Mouse (Mus musculus) embryonic fibroblast, embryonic 13.5 days (primary cell): ENCODE data around the gene Tbpl1. TPM values are rescaled to one million over a fixed set of nuclear protein-coding genes. Genes with fewer than 3 reads are reported as not detected.

ENCODE experiments used
- H3K27ac ChIP-seq: 2 replicates; pipeline ENCODE4 v1.5.1; 2012; ENCODE audit warnings: low read length, control low read depth, inconsistent platforms; ENCODE audit not compliant: insufficient read depth
- H3K4me1 ChIP-seq: 2 replicates; pipeline ENCODE4 v1.6.1; 2011; ENCODE audit warnings: low read length; ENCODE audit not compliant: control insufficient read depth, insufficient read depth
- H3K4me3 ChIP-seq: 2 replicates; pipeline ENCODE4 v1.5.1; 2011; ENCODE audit warnings: mild to moderate bottlenecking, control low read depth, low read length; ENCODE audit not compliant: insufficient read depth
- CTCF ChIP-seq: IDR thresholded peaks from 2 replicates; pipeline ENCODE4 v1.5.1; 2011; ENCODE audit warnings: mild to moderate bottlenecking, control low read depth, low read length, moderate library complexity, borderline replicate concordance; ENCODE audit not compliant: insufficient read depth
- POLR2A ChIP-seq: IDR thresholded peaks from 2 replicates; pipeline ENCODE4 v1.6.1; 2011; ENCODE audit warnings: low read depth, mild to moderate bottlenecking, control low read depth, low read length, moderate library complexity
- polyA plus RNA-seq: library from polyadenylated mRNA; stranded (reverse); fragments of >200 nt; gene quantifications from 2 replicates; pipeline ENCODE4 v1.2.4, GENCODE M21; 2011; ENCODE audit warnings: low read depth; ENCODE audit not compliant: missing spikeins, insufficient read length

The Tbpl1 gene
- polyA plus RNA-seq, 1 experiment, result 53.2 TPM

DNA sequence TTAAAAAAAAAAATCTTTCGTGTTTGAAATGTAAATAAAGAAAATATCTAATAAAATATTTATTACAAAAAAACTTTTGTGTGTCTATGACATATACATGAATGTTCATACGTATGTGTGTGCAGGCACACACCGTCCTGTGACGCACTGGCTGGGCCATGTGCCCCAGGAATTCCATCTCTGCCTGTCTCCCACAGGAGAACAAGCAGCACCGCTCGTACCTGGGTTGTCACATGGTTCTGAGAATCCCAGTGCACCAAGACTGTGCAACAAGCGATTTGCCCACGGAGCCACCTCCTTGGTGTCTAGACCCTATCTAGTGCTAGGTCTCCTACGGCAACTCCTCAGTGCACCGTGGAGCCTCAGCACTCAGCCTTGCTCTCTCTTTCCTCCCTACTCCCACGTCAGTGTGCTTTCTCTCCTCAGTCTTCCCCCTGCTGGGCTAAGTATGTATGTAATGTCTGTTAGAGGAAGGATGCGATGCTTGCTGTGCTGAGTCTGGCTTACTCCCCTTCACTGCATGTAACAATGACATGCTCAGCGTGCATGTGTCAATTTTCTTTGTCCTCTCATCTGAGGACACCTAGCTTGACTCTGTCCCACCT lies 21.5 kb downstream of the Tbpl1 start:
- Histone ChIP-seq H3K4me1 (no peaks in the 10 kb centered on the region), H3K4me3 (no peak overlapping the region), H3K27ac (no peak overlapping the region)
- TF ChIP-seq CTCF (no peak), POLR2A (no peak)

GRCm38 (mm10) chr10:22708190-22708843 lies 23.4 kb downstream of the Tbpl1 start:
- Histone ChIP-seq H3K4me3 (no peak overlapping the region), H3K4me1 (no peaks in the 10 kb centered on the region), H3K27ac (no peak overlapping the region)
- no peak for TF ChIP-seq POLR2A
- TF ChIP-seq CTCF, result no peak

DNA sequence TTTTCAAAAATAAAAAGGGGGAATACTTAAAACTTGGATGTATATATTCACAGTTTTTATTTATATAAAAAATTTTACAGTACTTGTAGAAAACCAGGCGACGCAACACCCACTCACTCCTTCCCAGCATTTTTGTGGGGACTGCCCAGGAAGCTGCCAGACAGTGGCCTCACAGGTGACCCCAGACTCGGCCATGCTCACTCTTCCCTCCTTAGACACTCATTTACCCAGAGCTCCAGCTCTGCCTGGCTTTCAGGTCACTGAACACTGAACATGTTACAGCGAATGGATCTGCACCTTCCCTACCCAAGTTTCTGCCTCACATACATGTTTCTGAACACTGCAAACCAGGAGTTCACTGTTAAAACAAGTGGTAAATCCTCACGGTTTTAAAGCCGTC lies 27.9 kb downstream of the Tbpl1 start:
- no peak overlapping the region for H3K27ac ChIP-seq
- H3K4me3 ChIP-seq, result no peak overlapping the region
- TF ChIP-seq POLR2A (no peak), CTCF (no peak)
- no peaks in the 10 kb centered on the region; the same call in none of the 2 replicates for H3K4me1 ChIP-seq

GRCm38 (mm10) chr10:22701485-22702315 lies 30.0 kb downstream of the Tbpl1 start:
- no peaks in the 10 kb centered on the region; the same call in none of the 2 replicates for H3K4me1 ChIP-seq
- H3K4me3 ChIP-seq, result no peak overlapping the region
- TF ChIP-seq CTCF (no peak), POLR2A (no peak)
- peak overlapping the region; percentile 74 for H3K27ac ChIP-seq

GRCm38 (mm10) chr10:22700773-22701172 lies 31.0 kb downstream of the Tbpl1 start:
- Histone ChIP-seq H3K27ac (peak overlapping the region; percentile 74), H3K4me3 (no peak overlapping the region), H3K4me1 (no peaks in the 10 kb centered on the region; the same call in none of the 2 replicates)
- TF ChIP-seq CTCF, result no peak
- TF ChIP-seq POLR2A, result no peak

GRCm38 (mm10) chr10:22699487-22700335 lies 32.0 kb downstream of the Tbpl1 start:
- no peak overlapping the region for H3K4me3 ChIP-seq
- H3K27ac ChIP-seq, result no peak overlapping the region
- TF ChIP-seq CTCF (no peak), POLR2A (no peak)

DNA sequence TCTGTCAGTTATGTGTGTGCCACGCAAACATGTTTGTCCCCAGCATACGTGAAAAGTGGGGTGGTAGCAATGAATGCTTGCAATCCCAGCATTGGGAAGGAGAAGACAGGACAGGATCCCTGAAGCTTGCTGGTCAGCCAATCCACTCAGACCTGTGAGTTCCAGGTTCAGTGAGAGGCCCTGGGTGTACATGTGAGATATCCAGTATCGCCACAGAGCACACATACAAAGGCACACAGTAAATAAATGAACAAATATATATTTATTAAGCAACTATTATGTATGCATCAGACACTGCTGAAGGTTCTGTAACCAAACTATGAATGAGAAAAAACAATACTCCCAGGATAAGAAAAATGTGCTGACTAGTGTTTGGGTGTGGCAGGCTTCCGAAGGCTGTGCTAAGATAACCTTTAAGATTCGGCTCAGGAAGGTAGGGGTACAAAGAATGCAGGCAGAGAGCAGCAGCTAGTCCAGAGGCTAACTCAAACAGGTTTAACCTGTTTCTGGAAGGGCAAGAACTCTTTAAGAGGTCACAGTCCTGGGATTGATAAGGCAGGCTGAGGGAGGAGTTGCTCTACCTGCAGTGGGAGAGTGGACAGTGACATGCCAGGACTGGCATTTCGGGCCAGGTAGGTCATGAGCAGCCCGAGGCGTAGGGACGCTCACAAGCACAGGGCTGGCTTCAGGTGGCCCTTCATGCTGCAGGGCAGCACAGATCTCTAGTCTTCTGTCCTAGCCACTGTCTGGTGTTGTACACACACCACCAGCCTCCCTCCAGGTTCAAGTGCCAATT lies 33.4 kb downstream of the Tbpl1 start:
- Histone ChIP-seq H3K27ac (no peak overlapping the region), H3K4me1 (no peaks in the 10 kb centered on the region; the same call in none of the 2 replicates)
- no peak for TF ChIP-seq POLR2A
- no peak for TF ChIP-seq CTCF

More at GRCm38 (mm10) chr10:22699487-22700335, 32.0 kb downstream of the Tbpl1 start:
- H3K4me1 ChIP-seq, result no peaks in the 10 kb centered on the region; the same call in none of the 2 replicates

DNA sequence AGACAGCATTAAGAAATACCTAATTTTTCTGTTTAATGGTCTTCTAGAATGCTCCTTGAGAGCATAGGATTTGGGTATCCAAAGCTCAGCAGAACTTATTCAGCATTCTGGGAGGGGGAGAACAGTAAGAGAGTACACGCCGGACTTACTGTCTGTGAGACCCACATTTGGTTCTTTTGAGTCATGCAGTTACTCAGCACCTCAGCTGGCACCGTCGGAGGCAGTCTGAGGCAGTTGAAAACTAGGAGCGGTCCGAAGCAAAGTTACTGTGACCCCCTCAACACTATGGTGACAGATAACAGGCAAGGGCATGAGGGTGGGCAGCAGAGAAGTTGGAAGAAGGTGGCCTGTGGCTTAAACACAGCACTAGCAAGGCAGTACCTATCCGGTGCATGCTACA lies 34.9 kb downstream of the Tbpl1 start:
- Histone ChIP-seq H3K4me1 (no peaks in the 10 kb centered on the region; the same call in 1 of the 2 replicates), H3K4me3 (no peak overlapping the region), H3K27ac (peak overlapping the region; percentile 59)
- TF ChIP-seq CTCF (no peak), POLR2A (no peak)

More for the DNA sequence above, 33.4 kb downstream of the Tbpl1 start:
- no peak overlapping the region for H3K4me3 ChIP-seq
